Mouse (Mus musculus) lung, adult 10 weeks (tissue): Measurements from ENCODE around the gene Ly6c2. TPM values are rescaled to one million over a fixed set of nuclear protein-coding genes. Genes with fewer than 3 reads are reported as not detected.

Experiments
- polyA plus RNA-seq: library from polyadenylated mRNA; stranded (reverse); fragments of 350-450 nt; fragmentation: Illumina TruSeq; extraction: RNeasy Lipid Tissue Mini Kit (QIAGEN cat#74804); gene quantifications from one replicate; pipeline ENCODE4 v1.2.3, GENCODE M21; 2014; ENCODE audit warnings: low read depth, low replicate concordance; ENCODE audit not compliant: insufficient read depth

The Ly6c2 gene
- 53.9 TPM for polyA plus RNA-seq

DNA sequence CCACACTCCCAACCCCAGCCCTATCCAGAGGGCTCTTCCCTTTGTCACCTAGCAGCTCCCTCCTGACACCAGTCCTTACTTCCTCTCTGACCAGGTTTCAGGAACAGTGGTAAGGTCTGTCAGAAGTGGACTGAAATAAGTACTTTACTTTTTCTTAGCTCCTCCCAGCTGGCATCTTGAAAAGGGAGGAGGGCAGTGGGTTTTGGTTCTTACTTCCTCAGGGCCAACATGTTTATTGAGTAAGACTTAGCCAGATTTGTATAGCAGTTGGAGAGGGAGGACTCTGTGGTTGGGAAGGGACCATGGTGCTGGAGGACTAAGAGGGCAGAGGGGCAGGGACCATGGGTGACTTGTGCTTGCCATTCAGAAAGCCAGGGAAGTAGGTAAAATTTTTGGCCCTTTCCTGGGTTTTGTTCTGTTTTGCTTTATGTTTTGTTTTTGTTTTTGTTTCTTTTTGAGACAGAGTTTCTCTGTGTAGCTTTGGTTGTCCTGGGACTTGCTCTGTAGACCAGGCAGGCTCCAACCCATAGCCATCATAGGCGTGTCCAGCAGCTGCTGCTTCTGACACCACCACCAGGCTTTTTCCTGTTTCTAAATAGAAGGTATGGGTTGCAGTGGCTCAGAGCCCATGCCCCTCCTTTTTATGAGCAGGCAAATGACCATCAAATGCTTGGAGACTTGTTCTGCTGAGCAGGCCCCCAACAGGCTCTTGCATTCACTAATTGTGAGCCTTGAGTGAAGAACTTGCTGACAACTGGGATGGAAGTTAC is at the start of gene Ly6c2:
Gene Ly6c2 (minus strand): TSS at position 110 of the 770 bp plus-strand sequence.

DNA sequence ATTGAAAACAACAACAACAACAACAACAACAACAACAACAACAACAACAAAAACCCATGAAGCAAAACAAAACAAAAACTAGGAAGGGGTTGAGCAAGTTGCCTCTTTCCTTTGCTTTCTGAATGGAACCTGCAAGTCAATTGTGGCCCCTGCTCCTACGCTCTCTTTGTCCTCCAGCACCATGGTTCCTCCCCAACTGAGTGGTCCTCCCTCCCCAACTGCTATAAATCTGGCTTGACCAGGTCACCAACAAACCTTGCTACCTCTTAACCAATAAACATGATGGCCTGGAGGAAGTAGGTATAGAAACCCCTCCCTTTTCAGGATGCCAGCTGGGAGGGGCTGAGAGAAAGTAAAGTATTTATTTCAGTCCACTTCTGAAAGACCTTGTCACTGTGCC is 43.2 kb upstream of the Ly6c2 start, which contains the start of gene Ly6g:
Gene Ly6g (plus strand): TSS at position 301 of the 400 bp plus-strand sequence.

Other genes starting within 250 kb of the Ly6c2 start
- 0.70 TPM for gene 2010109I03Rik, start 214.9 kb downstream of the Ly6c2 start, polyA plus RNA-seq
- gene Ly6i, start 128.5 kb downstream of the Ly6c2 start, polyA plus RNA-seq: 3.9 TPM
- 1,085 TPM for gene Ly6a, start 113.9 kb downstream of the Ly6c2 start, polyA plus RNA-seq
- 612 TPM for gene Ly6c1, start 63.1 kb downstream of the Ly6c2 start, polyA plus RNA-seq
- 0.54 TPM for gene Ly6g, start 43.3 kb upstream of the Ly6c2 start, polyA plus RNA-seq
- not detected for gene BC025446, start 104.4 kb upstream of the Ly6c2 start, polyA plus RNA-seq
- not detected for gene Ly6f, start 156.5 kb upstream of the Ly6c2 start, polyA plus RNA-seq